Mouse (Mus musculus) cerebellum, adult 11 months (tissue): ENCODE results near the gene Tbx15.

Source experiments
- DNase-seq: peaks from one replicate; pipeline ENCODE4 v3.0.0; 2022

Tbx15 gene

GRCm38 (mm10) chr3:99248831-99249550 is 8.8 kb downstream of the Tbx15 start:
- DNase-seq: no peak

GRCm38 (mm10) chr3:99249551-99249870 is 9.3 kb downstream of the Tbx15 start:
- DNase-seq: no peak

GRCm38 (mm10) chr3:99249906-99250305 is 9.7 kb downstream of the Tbx15 start:
- DNase-seq: no peak

- no peak for DNase-seq
Observed at GRCm38 (mm10) chr3:99251271-99252165, 11.3 kb downstream of the Tbx15 start.

GRCm38 (mm10) chr3:99252461-99253091 is 12.4 kb downstream of the Tbx15 start:
- no peak for DNase-seq

- DNase-seq: no peak
Observed at GRCm38 (mm10) chr3:99253092-99253488, 12.9 kb downstream of the Tbx15 start.

- DNase-seq: no peak
Observed at GRCm38 (mm10) chr3:99253497-99254451, 13.6 kb downstream of the Tbx15 start.

- DNase-seq: no peak
Observed at GRCm38 (mm10) chr3:99254559-99255151, 14.5 kb downstream of the Tbx15 start.

GRCm38 (mm10) chr3:99255411-99256365 is 15.5 kb downstream of the Tbx15 start:
- no peak for DNase-seq

- no peak for DNase-seq
Observed at GRCm38 (mm10) chr3:99256366-99256750, 16.2 kb downstream of the Tbx15 start.

- no peak for DNase-seq
Observed at GRCm38 (mm10) chr3:99256766-99257165, 16.6 kb downstream of the Tbx15 start.

- no peak for DNase-seq
Observed at GRCm38 (mm10) chr3:99257586-99258577, 17.7 kb downstream of the Tbx15 start.

GRCm38 (mm10) chr3:99259741-99260270 is 19.6 kb downstream of the Tbx15 start:
- DNase-seq: no peak

GRCm38 (mm10) chr3:99260395-99260794 is 20.2 kb downstream of the Tbx15 start:
- no peak for DNase-seq

- DNase-seq: no peak
Observed at GRCm38 (mm10) chr3:99261371-99261791, 21.2 kb downstream of the Tbx15 start.

- no peak for DNase-seq
Observed at GRCm38 (mm10) chr3:99261986-99262385, 21.8 kb downstream of the Tbx15 start.

- DNase-seq: no peak
Observed at GRCm38 (mm10) chr3:99263471-99263903, 23.3 kb downstream of the Tbx15 start.

GRCm38 (mm10) chr3:99264695-99265094 is 24.5 kb downstream of the Tbx15 start:
- no peak for DNase-seq

- DNase-seq: no peak
Observed at GRCm38 (mm10) chr3:99266752-99267303, 26.6 kb downstream of the Tbx15 start.
